Mouse (Mus musculus): ENCODE results near the gene Garnl3. TPM values are rescaled to one million over a fixed set of nuclear protein-coding genes. Genes with fewer than 3 reads are reported as not detected.

Garnl3 gene
- polyA plus RNA-seq, 1 experiment: 46.5 TPM

DNA sequence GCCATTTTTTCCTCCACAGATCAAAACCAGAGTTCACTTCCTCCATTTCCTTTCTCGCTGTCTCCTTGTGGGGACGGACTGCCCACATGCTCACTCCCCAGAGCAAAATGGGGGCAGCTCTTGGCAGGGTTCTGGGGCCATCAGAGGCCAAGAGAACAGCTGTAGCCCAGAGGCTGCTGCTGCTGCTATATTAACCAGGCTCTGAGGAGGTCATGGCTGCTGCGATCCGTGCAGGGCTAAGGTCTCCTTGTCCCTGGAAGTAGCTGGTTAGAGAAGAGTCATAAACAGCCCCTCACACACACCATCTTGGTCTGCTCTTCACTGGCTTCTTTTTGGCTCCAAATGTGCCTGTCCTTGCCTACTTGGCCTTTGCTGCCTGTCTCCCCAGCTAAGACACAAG lies 33.8 kb upstream of the Garnl3 start:
- Histone ChIP-seq H3K36me3 (ENCODE audit: control insufficient read depth, insufficient read depth, low read length) (peaks cover 3% of the 10 kb centered on the region), H3K27ac (ENCODE audit: control insufficient read depth, insufficient read depth, low read depth, low read length) (no peak overlapping the region), H3K27me3 (ENCODE audit: control insufficient read depth, insufficient read depth, low read length) (no peaks in the 10 kb centered on the region), H3K4me1 (ENCODE audit: control insufficient read depth, insufficient read depth, low read length) (peaks cover 7% of the 10 kb centered on the region; the same call in 1 of the 2 replicates), H3K4me3 (ENCODE audit: control insufficient read depth, low read depth, low read length) (peak overlapping the region; percentile 60)
- no peak for TF ChIP-seq POLR2A (IDR thresholded peaks at IDR 0.05; ENCODE audit: control insufficient read depth, low read depth, low read length)
- TF ChIP-seq CTCF (IDR thresholded peaks at IDR 0.05; ENCODE audit: control insufficient read depth, insufficient read depth, insufficient replicate concordance, low read depth, low read length): no peak

GRCm38 (mm10) chr2:33164646-33165045 lies 33.2 kb upstream of the Garnl3 start:
- H3K36me3 ChIP-seq (ENCODE audit: control insufficient read depth, insufficient read depth, low read length): peaks cover 3% of the 10 kb centered on the region

GRCm38 (mm10) chr2:33162126-33162525 lies 30.7 kb upstream of the Garnl3 start:
- no peak overlapping the region for H3K27ac ChIP-seq (ENCODE audit: control insufficient read depth, insufficient read depth, low read depth, low read length)
- H3K4me1 ChIP-seq (ENCODE audit: control insufficient read depth, insufficient read depth, low read length): peaks cover 7% of the 10 kb centered on the region; the same call in 1 of the 2 replicates
- TF ChIP-seq POLR2A (IDR thresholded peaks at IDR 0.05; ENCODE audit: control insufficient read depth, low read depth, low read length) (no peak), CTCF (IDR thresholded peaks at IDR 0.05; ENCODE audit: control insufficient read depth, insufficient read depth, insufficient replicate concordance, low read depth, low read length) (no peak)
- no peak overlapping the region for H3K4me3 ChIP-seq (ENCODE audit: control insufficient read depth, low read depth, low read length)
- H3K27me3 ChIP-seq (ENCODE audit: control insufficient read depth, insufficient read depth, low read length): no peaks in the 10 kb centered on the region
- peaks cover 2% of the 10 kb centered on the region for H3K36me3 ChIP-seq (ENCODE audit: control insufficient read depth, insufficient read depth, low read length)

More at GRCm38 (mm10) chr2:33164646-33165045, 33.2 kb upstream of the Garnl3 start:
- Histone ChIP-seq H3K4me3 (ENCODE audit: control insufficient read depth, low read depth, low read length) (peak overlapping the region; percentile 60), H3K27ac (ENCODE audit: control insufficient read depth, insufficient read depth, low read depth, low read length) (no peak overlapping the region), H3K27me3 (ENCODE audit: control insufficient read depth, insufficient read depth, low read length) (no peaks in the 10 kb centered on the region), H3K4me1 (ENCODE audit: control insufficient read depth, insufficient read depth, low read length) (peaks cover 7% of the 10 kb centered on the region; the same call in 1 of the 2 replicates)
- TF ChIP-seq POLR2A (IDR thresholded peaks at IDR 0.05; ENCODE audit: control insufficient read depth, low read depth, low read length) (no peak), CTCF (IDR thresholded peaks at IDR 0.05; ENCODE audit: control insufficient read depth, insufficient read depth, insufficient replicate concordance, low read depth, low read length) (no peak)

DNA sequence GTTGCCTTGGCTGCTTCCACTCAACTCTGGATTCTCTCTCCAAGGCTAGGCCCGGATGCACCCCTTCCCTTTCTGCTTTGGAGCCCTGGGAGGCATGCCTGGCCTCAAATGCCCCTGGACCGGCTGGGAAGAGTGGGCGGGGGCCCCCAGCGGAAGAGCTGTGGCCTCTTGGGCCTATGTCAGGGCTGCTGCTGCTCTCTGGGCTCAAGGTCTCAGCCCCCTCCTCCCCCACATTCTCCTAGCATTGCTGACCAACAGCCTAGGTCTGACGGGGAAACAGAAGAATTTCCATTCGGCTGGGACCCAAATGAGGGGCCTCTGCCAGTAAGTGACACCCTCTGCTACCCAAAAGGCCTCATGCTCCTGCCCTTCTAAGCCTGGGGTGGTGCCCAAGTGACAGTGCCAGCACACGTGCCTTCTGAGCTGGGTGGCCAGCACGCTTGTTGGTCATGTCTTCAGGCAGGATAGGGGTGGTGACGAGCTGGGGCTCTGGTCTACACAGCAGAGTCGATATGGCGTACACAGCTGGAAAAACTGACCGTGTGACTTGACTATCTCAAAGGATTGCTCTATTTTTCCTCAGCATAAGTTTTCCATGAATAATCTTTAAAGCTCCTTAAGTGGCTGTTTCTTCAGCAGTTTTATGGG lies 29.0 kb upstream of the Garnl3 start:
- Histone ChIP-seq H3K36me3 (ENCODE audit: control insufficient read depth, insufficient read depth, low read length) (peaks cover 2% of the 10 kb centered on the region; the same call in 1 of the 2 replicates), H3K27me3 (ENCODE audit: control insufficient read depth, insufficient read depth, low read length) (no peaks in the 10 kb centered on the region), H3K4me1 (ENCODE audit: control insufficient read depth, insufficient read depth, low read length) (peaks cover 4% of the 10 kb centered on the region; the same call in 1 of the 2 replicates), H3K4me3 (ENCODE audit: control insufficient read depth, low read depth, low read length) (no peak overlapping the region), H3K27ac (ENCODE audit: control insufficient read depth, insufficient read depth, low read depth, low read length) (no peak overlapping the region)
- TF ChIP-seq POLR2A (IDR thresholded peaks at IDR 0.05; ENCODE audit: control insufficient read depth, low read depth, low read length) (no peak), CTCF (IDR thresholded peaks at IDR 0.05; ENCODE audit: control insufficient read depth, insufficient read depth, insufficient replicate concordance, low read depth, low read length) (no peak)

GRCm38 (mm10) chr2:33159593-33159992 lies 28.1 kb upstream of the Garnl3 start:
- Histone ChIP-seq H3K27ac (ENCODE audit: control insufficient read depth, insufficient read depth, low read depth, low read length) (no peak overlapping the region), H3K4me3 (ENCODE audit: control insufficient read depth, low read depth, low read length) (no peak overlapping the region), H3K4me1 (ENCODE audit: control insufficient read depth, insufficient read depth, low read length) (no peaks in the 10 kb centered on the region; the same call in 1 of the 2 replicates), H3K36me3 (ENCODE audit: control insufficient read depth, insufficient read depth, low read length) (no peaks in the 10 kb centered on the region; the same call in 1 of the 2 replicates), H3K27me3 (ENCODE audit: control insufficient read depth, insufficient read depth, low read length) (no peaks in the 10 kb centered on the region)
- TF ChIP-seq CTCF (IDR thresholded peaks at IDR 0.05; ENCODE audit: control insufficient read depth, insufficient read depth, insufficient replicate concordance, low read depth, low read length) (no peak), POLR2A (IDR thresholded peaks at IDR 0.05; ENCODE audit: control insufficient read depth, low read depth, low read length) (no peak)

DNA sequence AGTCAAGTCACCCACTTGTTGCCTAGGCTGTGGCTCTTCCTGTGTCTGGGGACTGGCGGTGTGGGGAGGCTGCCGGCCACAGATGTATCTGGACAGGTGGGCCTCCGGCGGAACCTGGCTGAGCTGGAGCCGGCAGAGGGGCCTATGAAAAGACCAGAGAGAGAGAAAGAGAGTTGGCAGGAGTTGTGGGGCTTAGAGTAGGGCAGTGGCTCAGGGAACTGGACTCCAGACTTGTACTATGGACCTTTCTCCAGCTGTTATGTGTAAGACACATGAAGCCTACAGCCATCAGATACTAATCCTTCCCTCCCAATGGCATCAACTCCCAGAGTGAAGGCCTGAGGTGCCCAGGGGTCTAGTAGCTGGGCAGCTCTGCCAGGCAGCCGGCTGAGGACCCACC lies 27.4 kb upstream of the Garnl3 start:
- Histone ChIP-seq H3K27me3 (ENCODE audit: control insufficient read depth, insufficient read depth, low read length) (no peaks in the 10 kb centered on the region), H3K27ac (ENCODE audit: control insufficient read depth, insufficient read depth, low read depth, low read length) (no peak overlapping the region), H3K4me1 (ENCODE audit: control insufficient read depth, insufficient read depth, low read length) (no peaks in the 10 kb centered on the region; the same call in 1 of the 2 replicates), H3K4me3 (ENCODE audit: control insufficient read depth, low read depth, low read length) (no peak overlapping the region), H3K36me3 (ENCODE audit: control insufficient read depth, insufficient read depth, low read length) (no peaks in the 10 kb centered on the region; the same call in 1 of the 2 replicates)
- TF ChIP-seq POLR2A (IDR thresholded peaks at IDR 0.05; ENCODE audit: control insufficient read depth, low read depth, low read length) (no peak), CTCF (IDR thresholded peaks at IDR 0.05; ENCODE audit: control insufficient read depth, insufficient read depth, insufficient replicate concordance, low read depth, low read length) (no peak)

DNA sequence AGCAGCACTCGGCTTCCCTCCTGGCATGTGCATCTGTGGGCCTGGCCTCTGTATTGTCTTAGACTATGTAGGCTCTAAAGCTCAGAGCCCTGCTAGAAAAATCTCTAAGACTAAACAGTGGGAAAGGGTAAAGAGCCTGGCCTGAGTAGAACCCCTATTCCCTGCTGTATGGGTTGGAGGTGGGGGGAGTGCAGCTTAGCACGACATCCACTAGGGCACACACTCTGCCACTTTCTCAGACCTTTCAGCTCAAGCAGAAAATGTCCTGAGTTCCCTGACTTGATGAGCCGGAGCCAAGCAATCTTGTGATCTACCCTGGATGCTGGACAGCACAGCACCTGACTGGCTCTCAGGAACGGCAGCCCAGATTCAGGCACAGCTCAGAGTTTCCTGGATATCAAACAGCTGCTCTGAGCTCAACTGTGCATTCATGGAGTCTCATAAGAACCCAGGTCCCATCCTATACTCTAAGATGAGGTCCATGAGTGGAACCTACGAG lies 24.9 kb upstream of the Garnl3 start:
- H3K4me1 ChIP-seq (ENCODE audit: control insufficient read depth, insufficient read depth, low read length): no peaks in the 10 kb centered on the region; the same call in 1 of the 2 replicates
- no peak overlapping the region for H3K4me3 ChIP-seq (ENCODE audit: control insufficient read depth, low read depth, low read length)
- TF ChIP-seq CTCF (IDR thresholded peaks at IDR 0.05; ENCODE audit: control insufficient read depth, insufficient read depth, insufficient replicate concordance, low read depth, low read length): no peak
- TF ChIP-seq POLR2A (IDR thresholded peaks at IDR 0.05; ENCODE audit: control insufficient read depth, low read depth, low read length): no peak
- no peaks in the 10 kb centered on the region; the same call in 1 of the 2 replicates for H3K36me3 ChIP-seq (ENCODE audit: control insufficient read depth, insufficient read depth, low read length)
- H3K27ac ChIP-seq (ENCODE audit: control insufficient read depth, insufficient read depth, low read depth, low read length): no peak overlapping the region
- no peaks in the 10 kb centered on the region for H3K27me3 ChIP-seq (ENCODE audit: control insufficient read depth, insufficient read depth, low read length)
